Mouse (Mus musculus): ENCODE results near the gene Rps2. TPM values are rescaled to one million over a fixed set of nuclear protein-coding genes. Genes with fewer than 3 reads are reported as not detected.

Rps2 gene
- total and polyA plus RNA-seq, 3 experiments = 1,852 to 4,516 TPM; not detected in 1

GRCm38 (mm10) chr17:24706982-24707800 lies 10.7 kb upstream of the Rps2 start, which contains the start of gene Tbl3 (continued):
- TF ChIP-seq RCOR1 (IDR thresholded peaks at IDR 0.05; ENCODE audit: low read depth, low read length) (peak; percentile 59; the same call in 1 of the 2 replicates), MXI1 (IDR thresholded peaks at IDR 0.05; ENCODE audit: low read depth, low read length) (peak; percentile 98), GATA1 (IDR thresholded peaks at IDR 0.05; ENCODE audit: low read depth, low read length) (peak; percentile 79), TCF12 (IDR thresholded peaks at IDR 0.05; ENCODE audit: low read depth, low read length) (peak; percentile 72), SMC3 (IDR thresholded peaks at IDR 0.05; ENCODE audit: low read depth, low read length) (no peak), MYB (IDR thresholded peaks at IDR 0.05; ENCODE audit: low read depth, low read length) (peak; percentile 26; the same call in 1 of the 2 replicates), ZNF384 (IDR thresholded peaks at IDR 0.05; ENCODE audit: low read depth, low read length) (no peak), TBP (IDR thresholded peaks at IDR 0.05; ENCODE audit: low read depth, low read length) (peak; percentile 79), USF1 (IDR thresholded peaks at IDR 0.05; ENCODE audit: low read depth, low read length) (no peak), RAD21 (IDR thresholded peaks at IDR 0.05; ENCODE audit: low read depth, low read length) (no peak), ETS1 (IDR thresholded peaks at IDR 0.05; ENCODE audit: low read depth, low read length) (peak; percentile 70), HCFC1 (IDR thresholded peaks at IDR 0.05; ENCODE audit: low read depth, low read length) (peak; percentile 92), MAZ (IDR thresholded peaks at IDR 0.05; ENCODE audit: low read depth, low read length) (peak; percentile 70; the same call in 1 of the 2 replicates), MYC (IDR thresholded peaks at IDR 0.05; ENCODE audit: low read depth, low read length) (peak; percentile 69), ELF1 (IDR thresholded peaks at IDR 0.05; ENCODE audit: low read depth, low read length) (peak; percentile 42), GABPA (IDR thresholded peaks at IDR 0.05; ENCODE audit: low read depth, low read length) (peak; percentile 50; the same call in 1 of the 2 replicates), ZKSCAN1 (IDR thresholded peaks at IDR 0.05; ENCODE audit: low read depth, low read length) (no peak), NRF1 (IDR thresholded peaks at IDR 0.05; ENCODE audit: insufficient read depth, low read depth, low read length, poor library complexity, severe bottlenecking) (peak; percentile 47; the same call in 1 of the 2 replicates), UBTF (IDR thresholded peaks at IDR 0.05; ENCODE audit: borderline replicate concordance, insufficient read depth, low read depth, low read length) (no peak), ZMIZ1 (IDR thresholded peaks at IDR 0.05; ENCODE audit: low read depth, low read length) (peak; percentile 79), SIN3A (IDR thresholded peaks at IDR 0.05; ENCODE audit: low read length) (peak; percentile 97), USF2 (IDR thresholded peaks at IDR 0.05; ENCODE audit: borderline replicate concordance in 1 of 2, insufficient read depth in 1 of 2, low read depth in 1 of 2, low read length in 2 of 2) (no peak), CTCF (IDR thresholded peaks at IDR 0.05 in 2 of 3, conservative IDR thresholded peaks at IDR 0.05 in 1 of 3; ENCODE audit: control insufficient read depth in 1 of 3, insufficient read depth in 1 of 3, low read depth in 2 of 3, low read length in 3 of 3, poor library complexity in 1 of 3, severe bottlenecking in 1 of 3) (no peak)
